ENCODE assay signal across 8 mouse cellular contexts in the genomic region with DNA sequence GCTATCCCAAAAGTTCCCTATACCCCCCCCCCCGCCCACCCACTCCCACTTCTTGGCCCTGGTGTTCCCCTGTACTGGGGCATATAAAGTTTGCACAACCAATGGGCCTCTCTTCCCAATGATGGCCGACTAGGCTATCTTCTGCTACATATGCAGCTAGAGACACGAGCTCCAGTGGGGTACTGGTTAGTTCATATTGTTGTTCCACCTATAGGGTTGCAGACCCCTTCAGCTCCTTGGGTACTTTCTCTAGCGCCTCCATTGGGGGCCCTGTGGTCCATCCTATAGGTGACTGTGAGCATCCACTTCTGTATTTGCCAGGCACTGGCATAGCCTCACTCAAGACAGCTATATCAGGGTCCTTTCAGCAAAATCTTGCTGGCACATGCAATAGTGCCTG. TPM values are rescaled to one million over a fixed set of nuclear protein-coding genes. Genes with fewer than 3 reads are reported as not detected.
DNase-seq lines count a peak whose midpoint lies in the region; ATAC-seq and TF ChIP-seq lines count a peak whose summit lies in the region.
"Not testable (repeated sequence)": the region's sequence is repeated elsewhere in the genome, so short reads cannot be mapped to it uniquely, and the experiment has no call there.

No protein-coding gene starts in this region.

- peak overlapping the region; percentile 84 for H3K9ac ChIP-seq in MEL (ENCODE audit: control insufficient read depth, low read depth, low read length, poor library complexity, severe bottlenecking)
- H3K9ac ChIP-seq in hindbrain, embryonic 15.5 days: peak overlapping the region; percentile 73
- peak overlapping the region; percentile 79 for H3K9ac ChIP-seq in liver, embryonic 16.5 days (ENCODE audit: low read depth, low read length)
- peak overlapping the region; percentile 73 for H3K9ac ChIP-seq in midbrain, embryonic 14.5 days (replicated peaks; ENCODE audit: low read length)
- H3K9ac ChIP-seq in stomach, embryonic 14.5 days (replicated peaks; ENCODE audit: low read depth, low read length): peak overlapping the region; percentile 79

- not testable (repeated sequence) for DNase-seq in MEL (ENCODE audit: low read depth, low spot score); heart, embryonic 10.5 days (ENCODE audit: low spot score); left cerebral cortex, adult 2 months (ENCODE audit: extremely low spot score in 1 of 2, low spot score in 2 of 2); midbrain, embryonic 14.5 days

- not testable (repeated sequence) for H3K9me3 ChIP-seq in MEL (replicated peaks; ENCODE audit: insufficient read depth, low read length); heart, embryonic 10.5 days; hindbrain, embryonic 15.5 days; liver, embryonic 16.5 days (replicated peaks; ENCODE audit: control insufficient read depth, low read length); midbrain, embryonic 14.5 days (ENCODE audit: control insufficient read depth, low read length); stomach, embryonic 14.5 days (ENCODE audit: control insufficient read depth, low read depth, low read length)

- H3K27me3 ChIP-seq in MEL (ENCODE audit: control insufficient read depth in 1 of 2, insufficient read depth in 2 of 2, low read length in 2 of 2); liver, embryonic 16.5 days (ENCODE audit: control insufficient read depth, insufficient read depth, low read depth, low read length); midbrain, embryonic 14.5 days (ENCODE audit: control insufficient read depth, insufficient read depth, low read length); stomach, embryonic 14.5 days (ENCODE audit: control insufficient read depth, insufficient read depth, low read length): not testable (repeated sequence)
- H3K27me3 ChIP-seq in heart, embryonic 10.5 days (ENCODE audit: insufficient read depth, poor library complexity, severe bottlenecking): peaks cover 11% of the 10 kb centered on the region; the same call in 1 of the 2 replicates
- peaks cover 15% of the 10 kb centered on the region; the same call in 1 of the 2 replicates for H3K27me3 ChIP-seq in hindbrain, embryonic 15.5 days

- not testable (repeated sequence) for H3K27ac ChIP-seq in MEL (ENCODE audit: control insufficient read depth, low read depth, low read length); embryonic fibroblast, embryonic 13.5 days (ENCODE audit: insufficient read depth, low read length); left cerebral cortex, adult 2 months; liver, embryonic 16.5 days (ENCODE audit: low read length); midbrain, embryonic 14.5 days (replicated peaks; ENCODE audit: low read depth, low read length); stomach, embryonic 14.5 days (ENCODE audit: low read length)
- H3K27ac ChIP-seq in heart, embryonic 10.5 days: peak overlapping the region; percentile 96
- peak overlapping the region; percentile 93; the same call in 1 of the 2 replicates for H3K27ac ChIP-seq in hindbrain, embryonic 15.5 days (replicated peaks)

- not testable (repeated sequence) for H3K36me3 ChIP-seq in MEL (ENCODE audit: control insufficient read depth in 1 of 2, insufficient read depth in 2 of 2, low read length in 2 of 2); liver, embryonic 16.5 days (ENCODE audit: control insufficient read depth, insufficient read depth)
- peaks cover 38% of the 10 kb centered on the region for H3K36me3 ChIP-seq in heart, embryonic 10.5 days
- H3K36me3 ChIP-seq in hindbrain, embryonic 15.5 days: peaks cover 15% of the 10 kb centered on the region
- peaks cover 25% of the 10 kb centered on the region for H3K36me3 ChIP-seq in midbrain, embryonic 14.5 days (ENCODE audit: control insufficient read depth, insufficient read depth, low read length)
- peaks cover 19% of the 10 kb centered on the region for H3K36me3 ChIP-seq in stomach, embryonic 14.5 days (ENCODE audit: control insufficient read depth, insufficient read depth, low read length)

- not testable (repeated sequence) for ATAC-seq in hindbrain, embryonic 15.5 days (ENCODE audit: low FRiP score, low read depth); liver, embryonic 16.5 days (ENCODE audit: low read depth); midbrain, embryonic 14.5 days (ENCODE audit: low FRiP score, low TSS enrichment); stomach, embryonic 14.5 days (ENCODE audit: insufficient number of reproducible peaks, insufficient read depth, low FRiP score, low read depth)

- not testable (repeated sequence) for H3K4me1 ChIP-seq in MEL (ENCODE audit: control insufficient read depth in 1 of 2, insufficient read depth in 2 of 2, low read length in 2 of 2); embryonic fibroblast, embryonic 13.5 days (ENCODE audit: control insufficient read depth, insufficient read depth, low read length); heart, embryonic 10.5 days; liver, embryonic 16.5 days (ENCODE audit: control insufficient read depth, low read depth, low read length); midbrain, embryonic 14.5 days (ENCODE audit: control insufficient read depth, insufficient read depth, low read length); stomach, embryonic 14.5 days (ENCODE audit: control insufficient read depth, insufficient read depth, low read length)
- peaks cover 14% of the 10 kb centered on the region for H3K4me1 ChIP-seq in hindbrain, embryonic 15.5 days (replicated peaks)

- peaks cover 15% of the 10 kb centered on the region for H3K79me2 ChIP-seq in MEL (ENCODE audit: control insufficient read depth, insufficient read depth, low read length, poor library complexity)

- not testable (repeated sequence) for TF ChIP-seq EP300 in MEL (IDR thresholded peaks at IDR 0.05; ENCODE audit: low read depth in 1 of 2, low read length in 2 of 2)

- not testable (repeated sequence) for TF ChIP-seq RAD21 in MEL (IDR thresholded peaks at IDR 0.05; ENCODE audit: low read depth, low read length)

- peak overlapping the region; percentile 64 to 74 for H3K4me3 ChIP-seq in MEL (ENCODE audit: control insufficient read depth in 1 of 2, insufficient read depth in 1 of 2, low read depth in 2 of 2, low read length in 2 of 2)
- peak overlapping the region; percentile 86 for H3K4me3 ChIP-seq in embryonic fibroblast, embryonic 13.5 days (ENCODE audit: insufficient read depth, low read length)
- peak overlapping the region; percentile 91 for H3K4me3 ChIP-seq in heart, embryonic 10.5 days
- H3K4me3 ChIP-seq in hindbrain, embryonic 15.5 days: peak overlapping the region; percentile 81
- peak overlapping the region; percentile 95 for H3K4me3 ChIP-seq in left cerebral cortex, adult 2 months
- H3K4me3 ChIP-seq in liver, embryonic 16.5 days (ENCODE audit: low read depth, low read length): peak overlapping the region; percentile 92
- peak overlapping the region; percentile 83 for H3K4me3 ChIP-seq in midbrain, embryonic 14.5 days (replicated peaks; ENCODE audit: low read depth, low read length)
- H3K4me3 ChIP-seq in stomach, embryonic 14.5 days (ENCODE audit: low read depth, low read length): peak overlapping the region; percentile 92

- not testable (repeated sequence) for TF ChIP-seq CTCF in MEL (IDR thresholded peaks at IDR 0.05 in 2 of 3, conservative IDR thresholded peaks at IDR 0.05 in 1 of 3; ENCODE audit: control insufficient read depth in 1 of 3, insufficient read depth in 1 of 3, low read depth in 2 of 3, low read length in 3 of 3, poor library complexity in 1 of 3, severe bottlenecking in 1 of 3); embryonic fibroblast, embryonic 13.5 days (IDR thresholded peaks at IDR 0.05; ENCODE audit: borderline replicate concordance, insufficient read depth, low read length); left cerebral cortex, adult 2 months (IDR thresholded peaks at IDR 0.05)

- intact Hi-C loops in left cerebral cortex, adult 2 months (cut with DNase I): not testable (repeated sequence)

- TF ChIP-seq POLR2A in MEL (IDR thresholded peaks at IDR 0.05; ENCODE audit: control insufficient read depth in 1 of 2, insufficient read depth in 1 of 2, low read depth in 1 of 2, low read length in 2 of 2, poor library complexity in 1 of 2); embryonic fibroblast, embryonic 13.5 days (IDR thresholded peaks at IDR 0.05; ENCODE audit: low read depth, low read length): not testable (repeated sequence)

- 63% methylated on average over 4 of the region's 4 CpGs for WGBS in heart, embryonic 10.5 days
- 58% methylated on average over 4 of the region's 4 CpGs for WGBS in hindbrain, embryonic 15.5 days
- 40% methylated on average over 4 of the region's 4 CpGs for WGBS in liver, embryonic 16.5 days (ENCODE audit: insufficient replicate concordance)
- 61% methylated on average over 4 of the region's 4 CpGs for WGBS in midbrain, embryonic 14.5 days
- 62% methylated on average over 4 of the region's 4 CpGs for WGBS in stomach, embryonic 14.5 days

- H3K4me2 ChIP-seq in hindbrain, embryonic 15.5 days: peak overlapping the region; percentile 86
- H3K4me2 ChIP-seq in liver, embryonic 16.5 days (ENCODE audit: low read depth, low read length): peak overlapping the region; percentile 87
- peak overlapping the region; percentile 94 for H3K4me2 ChIP-seq in midbrain, embryonic 14.5 days (ENCODE audit: low read length)
- H3K4me2 ChIP-seq in stomach, embryonic 14.5 days (replicated peaks; ENCODE audit: low read depth, low read length): peak overlapping the region; percentile 77

RNA-seq across cellular contexts. Expression of gene Nsrp1, which starts 0.9 kb away (rescaled TPM):
- 21.0 and 21.5 TPM in 2 replicates for total RNA-seq in MEL (2012; rRNA removed)
- 100 to 1,000 TPM in 1 of 2 experiments, 10 to 100 TPM in 1; 21.6 to 140 TPM for polyA plus RNA-seq in MEL (2012; ENCODE audit: insufficient read depth in 1 of 2, insufficient read length in 2 of 2, low read depth in 1 of 2, low replicate concordance in 2 of 2, missing spikeins in 1 of 2)
- 19.4 and 23.8 TPM in 2 replicates for polyA plus RNA-seq in embryonic fibroblast, embryonic 13.5 days (2011; ENCODE audit: insufficient read length, low read depth, missing spikeins)
- polyA plus RNA-seq in heart, embryonic 10.5 days (2016; fragmentation: Nextera tagmentation; extraction: Ambion mirVana): 42.5 and 51.3 TPM in 2 replicates
- 53.7 and 54.3 TPM in 2 replicates for polyA plus RNA-seq in hindbrain, embryonic 15.5 days (2015; fragmentation: Nextera tagmentation; extraction: Ambion mirVana)
- total RNA-seq in left cerebral cortex, adult 2 months (2021): 10 to 100 TPM; 14.3 to 18.5 TPM
- polyA plus RNA-seq in liver, embryonic 16.5 days (2015; fragmentation: Nextera tagmentation; extraction: Ambion mirVana): 22.2 and 26.6 TPM in 2 replicates
- 50.5 and 54.7 TPM in 2 replicates for polyA plus RNA-seq in midbrain, embryonic 14.5 days (2014; fragmentation: Nextera tagmentation; extraction: Ambion mirVana)
- polyA plus RNA-seq in stomach, embryonic 14.5 days (2014; fragmentation: Nextera tagmentation; extraction: Ambion mirVana): 68.4 and 73.0 TPM in 2 replicates
